Mouse (Mus musculus): ENCODE results near the gene Lamtor2. TPM values are rescaled to one million over a fixed set of nuclear protein-coding genes. Genes with fewer than 3 reads are reported as not detected.
"Not testable (repeated sequence)": the region's sequence is repeated elsewhere in the genome, so short reads cannot be mapped to it uniquely, and the experiment has no call there.

Lamtor2 gene
- polyA plus RNA-seq, 1 experiment from 2014 or later, result 207 TPM

DNA sequence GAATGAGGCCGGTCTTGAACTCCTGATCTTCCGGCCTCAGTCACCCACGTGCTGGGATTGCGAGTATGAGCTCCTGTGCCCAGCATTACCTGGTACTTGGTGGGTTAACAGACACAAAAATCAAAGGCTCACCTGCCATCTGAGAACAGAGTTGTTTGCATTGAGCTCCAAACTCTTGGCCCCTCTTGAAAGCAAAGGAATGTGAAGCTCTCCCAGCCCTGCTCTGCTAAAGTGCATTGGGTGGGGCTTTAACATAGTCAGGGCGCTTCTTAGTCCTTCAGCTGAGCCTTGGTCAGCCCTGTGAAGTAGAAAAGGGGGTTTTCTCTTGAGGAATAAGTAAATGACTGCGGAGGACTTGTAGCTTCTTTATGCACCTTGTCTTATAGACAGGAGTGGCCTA lies 32.9 kb upstream of the Lamtor2 start:
- H3K27ac ChIP-seq (ENCODE audit: low read length), result no peak overlapping the region
- no peak overlapping the region for H3K9ac ChIP-seq (replicated peaks; ENCODE audit: low read length)
- no peak overlapping the region for H3K4me3 ChIP-seq (ENCODE audit: low read length)
- no peak overlapping the region for H3K4me2 ChIP-seq (replicated peaks; ENCODE audit: low read depth, low read length)
- peaks cover 57% of the 10 kb centered on the region for H3K36me3 ChIP-seq (ENCODE audit: insufficient read depth, low read length)
- 98% methylated on average over 6 of the region's 6 CpGs for WGBS
- H3K9me3 ChIP-seq (ENCODE audit: low read length), result no peaks in the 10 kb centered on the region
- no peak for ATAC-seq (ENCODE audit: low FRiP score, low TSS enrichment)
- H3K4me1 ChIP-seq (ENCODE audit: insufficient read depth, low read length), result peaks cover 2% of the 10 kb centered on the region; the same call in 1 of the 2 replicates
- no peaks in the 10 kb centered on the region for H3K27me3 ChIP-seq (ENCODE audit: insufficient read depth, low read length)

GRCm38 (mm10) chr3:88579454-88580117 lies 26.7 kb upstream of the Lamtor2 start:
- Histone ChIP-seq H3K9ac (replicated peaks; ENCODE audit: low read length) (peak overlapping the region; percentile 96), H3K4me1 (ENCODE audit: insufficient read depth, low read length) (peaks cover 12% of the 10 kb centered on the region; the same call in 1 of the 2 replicates), H3K4me3 (ENCODE audit: low read length) (peak overlapping the region; percentile 100), H3K36me3 (ENCODE audit: insufficient read depth, low read length) (peaks cover 26% of the 10 kb centered on the region; the same call in 1 of the 2 replicates), H3K27ac (ENCODE audit: low read length) (peak overlapping the region; percentile 80; the same call in 1 of the 2 replicates), H3K27me3 (ENCODE audit: insufficient read depth, low read length) (no peaks in the 10 kb centered on the region), H3K9me3 (ENCODE audit: low read length) (no peaks in the 10 kb centered on the region), H3K4me2 (replicated peaks; ENCODE audit: low read depth, low read length) (peak overlapping the region; percentile 81)
- ATAC-seq (ENCODE audit: low FRiP score, low TSS enrichment), result peak; percentile 88
- WGBS, result under 1% methylated on average over 34 of the region's 34 CpGs

- Histone ChIP-seq H3K4me2 (replicated peaks; ENCODE audit: low read depth, low read length) (peak overlapping the region; percentile 81), H3K9ac (replicated peaks; ENCODE audit: low read length) (peak overlapping the region; percentile 96), H3K9me3 (ENCODE audit: low read length) (no peaks in the 10 kb centered on the region), H3K4me3 (ENCODE audit: low read length) (peak overlapping the region; percentile 100), H3K36me3 (ENCODE audit: insufficient read depth, low read length) (peaks cover 22% of the 10 kb centered on the region; the same call in 1 of the 2 replicates), H3K4me1 (ENCODE audit: insufficient read depth, low read length) (peaks cover 12% of the 10 kb centered on the region; the same call in 1 of the 2 replicates), H3K27ac (ENCODE audit: low read length) (0 out of 2 replicates have a peak overlapping the region, but pooled peaks have one; percentile 80), H3K27me3 (ENCODE audit: insufficient read depth, low read length) (no peaks in the 10 kb centered on the region)
- 48% methylated on average over 8 of the region's 8 CpGs for WGBS
- ATAC-seq (ENCODE audit: low FRiP score, low TSS enrichment), result 0 out of 2 replicates have a peak, but pooled peaks have one; percentile 29
Measured at GRCm38 (mm10) chr3:88578498-88579424, 25.9 kb upstream of the Lamtor2 start.

- not testable (repeated sequence) for H3K4me2 ChIP-seq (replicated peaks; ENCODE audit: low read depth, low read length); H3K27ac ChIP-seq (ENCODE audit: low read length); H3K9me3 ChIP-seq (ENCODE audit: low read length); ATAC-seq (ENCODE audit: low FRiP score, low TSS enrichment); H3K27me3 ChIP-seq (ENCODE audit: insufficient read depth, low read length); H3K4me3 ChIP-seq (ENCODE audit: low read length); H3K9ac ChIP-seq (replicated peaks; ENCODE audit: low read length)
- 85% methylated on average over 5 of the region's 5 CpGs for WGBS
- Histone ChIP-seq H3K4me1 (ENCODE audit: insufficient read depth, low read length) (peaks cover 12% of the 10 kb centered on the region; the same call in 1 of the 2 replicates), H3K36me3 (ENCODE audit: insufficient read depth, low read length) (peaks cover 16% of the 10 kb centered on the region; the same call in 1 of the 2 replicates)
Measured at GRCm38 (mm10) chr3:88577846-88578245, 25.0 kb upstream of the Lamtor2 start.

- 90% methylated on average over 3 of the region's 3 CpGs for WGBS
Measured at GRCm38 (mm10) chr3:88575540-88575939, 22.7 kb upstream of the Lamtor2 start, which contains the start of gene Ssr2. Gene Ssr2, plus strand, starts transcription at chr3:88575876.

DNA sequence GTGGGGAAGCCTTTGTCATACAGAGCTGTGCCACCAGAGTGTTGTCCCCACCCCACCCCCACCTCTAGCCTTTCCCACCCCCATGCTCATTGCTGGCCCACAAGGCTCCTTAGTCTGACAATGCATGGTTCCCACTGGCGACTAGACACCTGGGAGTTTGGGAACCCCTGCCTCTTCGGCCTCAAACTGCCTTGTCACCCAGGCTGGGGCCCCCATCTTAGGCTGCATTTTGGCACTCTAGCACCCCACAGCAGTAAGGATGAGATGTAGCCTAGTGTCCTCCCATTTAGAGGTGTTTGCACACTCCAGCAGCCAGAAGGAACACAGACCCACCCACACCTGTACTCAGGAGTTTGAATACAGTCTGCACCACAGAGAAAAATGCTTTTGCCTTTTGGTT lies 20.9 kb upstream of the Lamtor2 start:
- no peak for ATAC-seq (ENCODE audit: low FRiP score, low TSS enrichment)
- WGBS, result 90% methylated on average over 2 of the region's 2 CpGs
- no peak overlapping the region for H3K4me2 ChIP-seq (replicated peaks; ENCODE audit: low read depth, low read length)

More at GRCm38 (mm10) chr3:88575540-88575939, 22.7 kb upstream of the Lamtor2 start, which contains the start of gene Ssr2:
- Histone ChIP-seq H3K4me3 (ENCODE audit: low read length) (no peak within 1 kb of the TSS), H3K27ac (ENCODE audit: low read length) (no peak within 1 kb of the TSS), H3K27me3 (ENCODE audit: insufficient read depth, low read length) (no peaks in the 10 kb centered on the region), H3K36me3 (ENCODE audit: insufficient read depth, low read length) (no peaks in the 10 kb centered on the region), H3K9me3 (ENCODE audit: low read length) (no peaks in the 10 kb centered on the region), H3K4me2 (replicated peaks; ENCODE audit: low read depth, low read length) (no peak within 1 kb of the TSS), H3K9ac (replicated peaks; ENCODE audit: low read length) (no peak within 1 kb of the TSS), H3K4me1 (ENCODE audit: insufficient read depth, low read length) (peaks cover 8% of the 10 kb centered on the region; the same call in 1 of the 2 replicates)
- no peak for ATAC-seq (ENCODE audit: low FRiP score, low TSS enrichment)

GRCm38 (mm10) chr3:88572835-88573234 lies 20.0 kb upstream of the Lamtor2 start:
- ATAC-seq (ENCODE audit: low FRiP score, low TSS enrichment), result no peak
- Histone ChIP-seq H3K9ac (replicated peaks; ENCODE audit: low read length) (no peak overlapping the region), H3K4me3 (ENCODE audit: low read length) (no peak overlapping the region), H3K4me2 (replicated peaks; ENCODE audit: low read depth, low read length) (no peak overlapping the region), H3K27me3 (ENCODE audit: insufficient read depth, low read length) (no peaks in the 10 kb centered on the region), H3K27ac (ENCODE audit: low read length) (no peak overlapping the region), H3K36me3 (ENCODE audit: insufficient read depth, low read length) (peaks cover 25% of the 10 kb centered on the region), H3K4me1 (ENCODE audit: insufficient read depth, low read length) (no peaks in the 10 kb centered on the region), H3K9me3 (ENCODE audit: low read length) (no peaks in the 10 kb centered on the region)
- 81% methylated on average over 2 of the region's 2 CpGs for WGBS

More for the DNA sequence above, 20.9 kb upstream of the Lamtor2 start:
- no peak overlapping the region for H3K9ac ChIP-seq (replicated peaks; ENCODE audit: low read length)
- no peak overlapping the region for H3K4me3 ChIP-seq (ENCODE audit: low read length)
- H3K36me3 ChIP-seq (ENCODE audit: insufficient read depth, low read length), result peaks cover 16% of the 10 kb centered on the region
- H3K9me3 ChIP-seq (ENCODE audit: low read length), result no peaks in the 10 kb centered on the region
- H3K27ac ChIP-seq (ENCODE audit: low read length), result no peak overlapping the region
- H3K27me3 ChIP-seq (ENCODE audit: insufficient read depth, low read length), result no peaks in the 10 kb centered on the region
- no peaks in the 10 kb centered on the region for H3K4me1 ChIP-seq (ENCODE audit: insufficient read depth, low read length)

DNA sequence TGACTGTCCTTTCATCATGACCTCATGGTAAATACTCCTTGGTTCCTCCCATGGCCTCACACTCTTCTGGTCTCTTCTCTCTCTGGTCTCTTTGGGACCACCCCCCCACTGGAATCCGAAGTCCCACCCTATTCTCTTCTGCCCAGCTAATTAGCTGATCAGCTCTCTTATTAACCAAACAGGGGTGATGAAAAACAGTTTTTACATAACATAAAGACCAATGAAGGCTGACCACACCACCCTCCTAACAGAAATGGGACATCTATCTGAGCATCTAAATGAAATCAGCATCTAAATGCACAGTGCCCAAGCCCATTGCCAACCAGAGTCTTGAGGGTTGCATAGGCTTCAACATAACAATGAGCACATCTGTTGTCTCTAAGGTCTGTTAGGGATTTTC lies 19.0 kb upstream of the Lamtor2 start:
- no peaks in the 10 kb centered on the region for H3K4me1 ChIP-seq (ENCODE audit: insufficient read depth, low read length)
- peaks cover 33% of the 10 kb centered on the region for H3K36me3 ChIP-seq (ENCODE audit: insufficient read depth, low read length)
- no peak overlapping the region for H3K9ac ChIP-seq (replicated peaks; ENCODE audit: low read length)
- H3K4me2 ChIP-seq (replicated peaks; ENCODE audit: low read depth, low read length), result no peak overlapping the region
- ATAC-seq (ENCODE audit: low FRiP score, low TSS enrichment), result no peak
- H3K27ac ChIP-seq (ENCODE audit: low read length), result no peak overlapping the region
- no peak overlapping the region for H3K4me3 ChIP-seq (ENCODE audit: low read length)
- WGBS, result 82% methylated on average over 1 of the region's 1 CpGs
- no peaks in the 10 kb centered on the region for H3K9me3 ChIP-seq (ENCODE audit: low read length)
- no peaks in the 10 kb centered on the region for H3K27me3 ChIP-seq (ENCODE audit: insufficient read depth, low read length)

DNA sequence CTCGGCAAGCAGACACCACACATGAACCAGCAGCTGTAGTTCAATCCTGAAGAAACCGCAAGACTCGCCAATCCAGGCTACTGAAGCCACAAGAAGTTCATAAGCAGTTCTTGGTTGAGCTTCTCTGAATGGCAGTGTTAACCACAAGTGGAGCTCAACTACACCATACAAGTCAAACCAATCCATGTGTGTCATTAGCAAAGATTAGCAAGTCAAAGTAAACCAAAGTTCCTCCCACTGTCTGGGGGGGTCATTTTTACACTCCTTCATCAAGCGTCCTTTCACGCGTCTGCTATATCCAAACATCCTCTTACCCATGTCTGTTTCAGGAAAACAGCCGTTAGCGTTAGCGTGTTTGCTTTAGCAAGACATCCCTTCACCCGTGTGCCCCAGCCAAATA lies 17.5 kb upstream of the Lamtor2 start:
- Histone ChIP-seq H3K4me3 (ENCODE audit: low read length) (no peak overlapping the region), H3K9ac (replicated peaks; ENCODE audit: low read length) (no peak overlapping the region), H3K9me3 (ENCODE audit: low read length) (no peaks in the 10 kb centered on the region), H3K27me3 (ENCODE audit: insufficient read depth, low read length) (no peaks in the 10 kb centered on the region), H3K4me2 (replicated peaks; ENCODE audit: low read depth, low read length) (no peak overlapping the region), H3K27ac (ENCODE audit: low read length) (no peak overlapping the region), H3K36me3 (ENCODE audit: insufficient read depth, low read length) (peaks cover 48% of the 10 kb centered on the region), H3K4me1 (ENCODE audit: insufficient read depth, low read length) (no peaks in the 10 kb centered on the region)
- WGBS, result 91% methylated on average over 10 of the region's 10 CpGs
- ATAC-seq (ENCODE audit: low FRiP score, low TSS enrichment), result no peak

All from kidney, embryonic 16.5 days (tissue).